Mouse (Mus musculus) kidney, adult 9 months (tissue): ENCODE measurements at regions not wholly inside any gene's neighbourhood (a gene's known extent, or its start where the extent isn't known, plus 50 kb on each side); places are given as distances from the start of the nearest gene placed in this dataset.
A peak's percentile ranks its signal among the peaks of the same experiment; 100 is the strongest.

Source experiments
- DNase-seq: peaks from one replicate; pipeline ENCODE4 v3.0.0; 2022

GRCm38 (mm10) chr15:30029257-30029899 is 143.0 kb upstream of the Ctnnd2 start:
- DNase-seq, result peak; percentile 53

GRCm38 (mm10) chr15:30035367-30035766 is 137.0 kb upstream of the Ctnnd2 start:
- DNase-seq, result no peak

- DNase-seq, result no peak
Measured at GRCm38 (mm10) chr15:30050851-30051250, 121.5 kb upstream of the Ctnnd2 start.

- DNase-seq, result no peak
Measured at GRCm38 (mm10) chr15:30059808-30060207, 112.6 kb upstream of the Ctnnd2 start.

GRCm38 (mm10) chr15:30060505-30061342 is 111.7 kb upstream of the Ctnnd2 start:
- no peak for DNase-seq

- no peak for DNase-seq
Measured at GRCm38 (mm10) chr15:30071668-30072067, 100.7 kb upstream of the Ctnnd2 start.

- DNase-seq, result no peak
Measured at GRCm38 (mm10) chr15:30072301-30072700, 100.1 kb upstream of the Ctnnd2 start.

- no peak for DNase-seq
Measured at GRCm38 (mm10) chr15:30087120-30087519, 85.3 kb upstream of the Ctnnd2 start.

- no peak for DNase-seq
Measured at GRCm38 (mm10) chr15:30122061-30122460, 50.3 kb upstream of the Ctnnd2 start.
